Mouse (Mus musculus): ENCODE results near the gene Pik3r2.

DNA sequence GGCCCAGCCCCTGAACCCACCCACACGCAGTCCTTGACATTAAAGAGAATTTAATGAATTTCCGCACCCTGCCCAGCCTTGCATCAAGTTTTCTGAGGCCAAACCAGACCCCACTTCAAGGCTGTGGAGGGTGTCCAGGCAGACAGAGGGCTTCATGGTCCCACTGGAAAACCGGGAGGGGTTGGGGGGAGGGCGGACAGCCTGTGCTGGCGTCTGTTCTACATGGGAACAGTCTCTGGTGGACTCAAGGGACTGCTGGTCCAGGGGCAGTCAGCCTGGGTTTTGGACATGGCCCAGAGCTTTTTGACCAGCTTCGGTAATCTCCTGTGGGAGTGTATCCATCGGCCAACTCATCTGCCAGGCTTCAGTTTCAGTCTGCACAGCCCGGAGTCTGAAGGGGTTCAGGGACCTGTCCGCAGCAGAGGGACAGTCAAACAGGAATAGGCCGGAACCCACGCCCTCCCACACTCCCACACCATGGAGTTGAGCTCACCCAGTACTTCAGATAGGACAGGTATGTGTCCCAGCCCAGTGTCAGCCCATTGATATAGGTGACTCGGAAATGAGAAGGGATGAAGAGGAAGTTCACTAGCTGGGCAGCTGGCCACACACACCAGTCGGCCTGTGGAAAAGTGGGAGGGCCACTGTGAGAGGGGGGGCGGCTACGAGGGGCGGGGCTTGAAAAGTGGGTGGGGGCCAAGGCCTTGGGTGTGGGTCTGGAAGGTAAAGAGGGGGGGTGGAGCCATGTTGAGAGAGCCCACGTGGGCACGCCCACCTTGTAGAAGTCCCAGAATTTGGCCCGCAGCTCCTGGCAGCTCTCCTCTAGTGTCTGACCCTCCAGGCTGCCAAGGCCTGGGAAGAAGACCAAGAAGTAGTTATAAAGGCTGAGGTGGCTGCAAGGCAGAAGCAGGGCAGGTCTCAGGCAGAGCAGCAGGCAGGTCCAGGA lies 17.6 kb downstream of the Pik3r2 start:
- TF ChIP-seq FLI1 (IDR thresholded peaks at IDR 0.05; ENCODE audit: low read length): no peak
- no peak for TF ChIP-seq GATA1 (IDR thresholded peaks at IDR 0.05; ENCODE audit: borderline replicate concordance, low read length)
